ENCODE assay signal across 22 mouse cellular contexts in the genomic region with DNA sequence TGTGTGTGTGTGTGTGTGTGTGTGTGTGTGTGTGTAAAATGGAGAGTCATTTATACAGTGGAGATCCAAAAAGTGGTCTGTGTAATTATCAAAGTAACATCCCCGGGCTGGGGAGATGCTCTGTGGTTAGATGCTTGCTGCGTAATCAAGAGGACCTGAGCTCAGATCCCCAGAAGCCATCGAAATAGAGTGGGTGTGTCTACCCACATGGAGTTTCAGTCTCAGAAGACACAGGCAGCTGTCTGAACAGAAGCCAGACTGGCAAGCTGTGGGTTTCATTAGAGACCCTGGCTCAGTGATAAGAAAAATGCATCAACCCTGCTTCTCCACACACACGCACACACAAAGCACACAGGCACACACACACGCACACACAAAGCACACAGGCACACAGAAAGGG.
DNase-seq lines count a peak whose midpoint lies in the region; ATAC-seq and TF ChIP-seq lines count a peak whose summit lies in the region.
"Had no signal": no experiment of that assay in that cellular context is flagged by ENCODE, and none has a peak within 500 bp of the region (broad histone marks: within the 10 kb centered on the region; RNA-seq: fewer than 3 reads in every experiment).

No protein-coding gene starts in this region.

- 75% methylated on average over 5 of the region's 5 CpGs for WGBS in hindbrain, embryonic 15.5 days
- 87% methylated on average over 5 of the region's 5 CpGs for WGBS in hindbrain, embryonic 12.5 days
- 54% methylated on average over 5 of the region's 5 CpGs for WGBS in liver, postnatal 0 days (ENCODE audit: insufficient replicate concordance)

- TF ChIP-seq CTCF in liver, postnatal 0 days (IDR thresholded peaks at IDR 0.05; ENCODE audit: low read depth): no peak
- TF ChIP-seq CTCF in left cerebral cortex, adult 2 months (IDR thresholded peaks at IDR 0.05): no peak

- ATAC-seq in hindbrain, embryonic 15.5 days (ENCODE audit: low FRiP score, low read depth): peak; percentile 45; the same call in 1 of the 2 replicates
- ATAC-seq in hindbrain, embryonic 12.5 days (ENCODE audit: low FRiP score): no peak
- ATAC-seq in CD4-positive, CD25-positive, alpha-beta regulatory T cell, adult 4 months: peak; percentile 47
- ATAC-seq in megakaryocyte progenitor cell, adult 5-6 weeks (replicated peaks; ENCODE audit: poor library complexity): peak; percentile 55
- ATAC-seq in liver, postnatal 0 days: no peak
- ATAC-seq: forebrain, embryonic 15.5 days had no signal

- no peaks in the 10 kb centered on the region for H3K27me3 ChIP-seq in hindbrain, embryonic 15.5 days
- H3K27me3 ChIP-seq in hindbrain, embryonic 12.5 days: no peaks in the 10 kb centered on the region
- no peaks in the 10 kb centered on the region for H3K27me3 ChIP-seq in liver, postnatal 0 days (ENCODE audit: insufficient read depth, low read length)
- H3K27me3 ChIP-seq: embryonic facial prominence, embryonic 15.5 days; forebrain, embryonic 15.5 days; heart, embryonic 15.5 days had no signal

- H3K4me1 ChIP-seq in hindbrain, embryonic 15.5 days (replicated peaks): no peaks in the 10 kb centered on the region
- H3K4me1 ChIP-seq in hindbrain, embryonic 12.5 days: no peaks in the 10 kb centered on the region
- no peaks in the 10 kb centered on the region for H3K4me1 ChIP-seq in liver, postnatal 0 days (ENCODE audit: insufficient read depth)
- H3K4me1 ChIP-seq: embryonic facial prominence, embryonic 15.5 days; forebrain, embryonic 10.5 days; forebrain, embryonic 15.5 days had no signal

- no peaks in the 10 kb centered on the region for H3K36me3 ChIP-seq in hindbrain, embryonic 15.5 days
- H3K36me3 ChIP-seq in hindbrain, embryonic 12.5 days: no peaks in the 10 kb centered on the region
- H3K36me3 ChIP-seq in liver, postnatal 0 days (replicated peaks; ENCODE audit: insufficient read depth, low read length): no peaks in the 10 kb centered on the region
- H3K36me3 ChIP-seq: embryonic facial prominence, embryonic 15.5 days; forebrain, embryonic 10.5 days; forebrain, embryonic 15.5 days; heart, embryonic 15.5 days had no signal

- no peak overlapping the region; the same call in 1 of the 2 replicates for H3K27ac ChIP-seq in hindbrain, embryonic 15.5 days (replicated peaks)
- no peak overlapping the region for H3K27ac ChIP-seq in hindbrain, embryonic 12.5 days
- H3K27ac ChIP-seq in liver, postnatal 0 days (ENCODE audit: low read depth): no peak overlapping the region
- H3K27ac ChIP-seq in left cerebral cortex, adult 2 months: no peak overlapping the region
- H3K27ac ChIP-seq: embryonic facial prominence, embryonic 15.5 days; forebrain, embryonic 10.5 days; forebrain, embryonic 15.5 days; heart, adult 2 months; heart, embryonic 15.5 days had no signal

- TF ChIP-seq EP300 in liver, postnatal 0 days (IDR thresholded peaks at IDR 0.05; ENCODE audit: low read depth): no peak

- H3K4me2 ChIP-seq in hindbrain, embryonic 15.5 days: no peak overlapping the region
- H3K4me2 ChIP-seq in hindbrain, embryonic 12.5 days (replicated peaks): no peak overlapping the region
- no peak overlapping the region for H3K4me2 ChIP-seq in liver, postnatal 0 days (ENCODE audit: low read depth, low read length)
- H3K4me2 ChIP-seq: embryonic facial prominence, embryonic 15.5 days; forebrain, embryonic 15.5 days; heart, embryonic 11.5 days; heart, embryonic 15.5 days had no signal

- no peak overlapping the region for H3K9ac ChIP-seq in hindbrain, embryonic 15.5 days
- no peak overlapping the region for H3K9ac ChIP-seq in hindbrain, embryonic 12.5 days
- no peak overlapping the region for H3K9ac ChIP-seq in liver, postnatal 0 days (replicated peaks)
- H3K9ac ChIP-seq: embryonic facial prominence, embryonic 15.5 days; forebrain, embryonic 15.5 days; heart, embryonic 15.5 days had no signal

- no peak overlapping the region for H3K4me3 ChIP-seq in hindbrain, embryonic 15.5 days
- no peak overlapping the region for H3K4me3 ChIP-seq in hindbrain, embryonic 12.5 days
- H3K4me3 ChIP-seq in liver, postnatal 0 days (ENCODE audit: low read depth, low read length): no peak overlapping the region
- no peak overlapping the region for H3K4me3 ChIP-seq in left cerebral cortex, adult 2 months
- H3K4me3 ChIP-seq: embryonic facial prominence, embryonic 15.5 days; erythroblast, embryonic 14.5 days; forebrain, embryonic 10.5 days; forebrain, embryonic 15.5 days; heart, adult 2 months; heart, embryonic 15.5 days had no signal

- no peaks in the 10 kb centered on the region for H3K9me3 ChIP-seq in hindbrain, embryonic 15.5 days
- no peaks in the 10 kb centered on the region for H3K9me3 ChIP-seq in hindbrain, embryonic 12.5 days (replicated peaks)
- H3K9me3 ChIP-seq in liver, postnatal 0 days (ENCODE audit: low read length): no peaks in the 10 kb centered on the region
- H3K9me3 ChIP-seq: embryonic facial prominence, embryonic 15.5 days; forebrain, embryonic 10.5 days; forebrain, embryonic 15.5 days; heart, embryonic 15.5 days had no signal

- intact Hi-C loops in left cerebral cortex, adult 2 months (cut with DNase I): no loop called here

- peak; percentile 47 for DNase-seq in brain, adult 2 months (ENCODE audit: low read depth, low spot score)
- DNase-seq in liver, postnatal 0 days: no peak
- DNase-seq in left cerebral cortex, adult 2 months (ENCODE audit: extremely low spot score in 1 of 2, low spot score in 2 of 2): no peak
- no peak for DNase-seq in layer of hippocampus, postnatal 25 days (ENCODE audit: extremely low spot score in 1 of 2, low spot score in 1 of 2)
- DNase-seq: adrenal gland, postnatal 10 days; cerebellum, adult 11-12 months; cerebellum, adult 9-11 months; cerebellum, postnatal 36 days; gastrocnemius, postnatal 10 days; heart, adult 2 months; heart, postnatal 14 days; kidney, adult 18-20 months had no signal

Comparison
In these comparisons a context has a peak if more than half of its experiments do, and no peak if none do; other contexts are left out.
1. ATAC-seq: peak in hindbrain, embryonic 15.5 days (single experiment), CD4-positive, CD25-positive, alpha-beta regulatory T cell, adult 4 months (single experiment) and megakaryocyte progenitor cell, adult 5-6 weeks (single experiment); none in hindbrain, embryonic 12.5 days (single experiment) and liver, postnatal 0 days (single experiment).